Mouse (Mus musculus): ENCODE results near the gene Gm5941.
"Not testable (repeated sequence)": the region's sequence is repeated elsewhere in the genome, so short reads cannot be mapped to it uniquely, and the experiment has no call there.

Gene Gm5941

DNA sequence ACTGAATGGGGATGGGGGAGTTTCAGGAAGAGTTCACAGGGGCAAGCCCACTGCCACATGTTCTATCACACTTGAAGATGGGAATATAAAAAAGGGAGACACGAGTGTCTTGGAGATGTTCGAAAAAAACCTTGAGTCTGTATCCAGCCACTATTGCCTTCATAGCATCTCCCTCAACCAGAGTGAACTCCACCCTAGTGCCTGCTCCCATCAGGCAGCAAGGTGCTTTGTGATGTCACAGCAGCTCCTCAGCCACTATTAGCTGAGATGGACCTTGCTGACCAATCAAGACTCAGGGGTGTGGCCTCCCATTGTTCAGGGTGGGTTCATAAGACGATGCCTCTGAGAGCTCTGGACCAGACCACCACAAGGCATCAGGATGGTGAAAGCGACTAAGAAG is at the start of gene Gm5941:
TSS of gene Gm5941 (plus strand) at position 301 of the 400 bp plus-strand sequence.
- DNase-seq = not testable (repeated sequence)

DNA sequence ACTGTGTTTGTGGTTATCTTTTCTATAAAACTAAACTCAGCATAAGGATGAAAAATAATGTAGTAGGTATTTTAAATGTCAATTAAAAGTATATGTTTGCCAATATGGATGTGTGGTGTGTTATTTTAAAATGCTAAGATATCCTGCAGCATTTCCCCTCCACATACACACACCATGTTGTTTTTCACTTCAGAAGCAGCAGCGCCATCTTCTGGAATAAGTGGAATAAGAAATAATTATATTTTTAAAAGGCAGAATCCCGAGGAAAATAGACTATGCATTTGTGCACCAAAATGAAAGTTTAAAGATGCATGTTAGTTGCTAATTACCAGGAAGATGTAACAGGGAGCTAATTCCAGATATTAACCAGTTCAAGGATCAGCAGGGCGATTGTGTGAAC is 29.3 kb upstream of the Gm5941 start:
- DNase-seq = no peak

DNA sequence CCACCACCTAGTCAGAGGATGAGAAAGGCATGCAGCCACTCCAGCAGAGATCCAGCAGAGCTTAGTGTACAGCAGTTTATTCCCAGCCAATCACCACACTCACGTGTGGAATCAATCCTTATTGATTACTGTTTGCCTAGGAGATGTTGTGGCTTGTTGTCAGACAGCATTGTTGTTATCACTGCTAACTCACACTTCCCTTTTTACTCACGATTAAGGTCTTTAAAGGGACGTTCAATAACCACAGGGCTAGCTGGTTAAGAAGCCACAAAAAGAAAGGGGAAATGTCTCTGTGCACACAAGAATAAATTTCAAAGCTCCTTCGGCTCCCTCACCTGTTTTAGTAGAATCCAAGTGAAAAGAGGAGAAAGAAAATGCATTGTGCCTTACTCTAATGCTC is 25.0 kb upstream of the Gm5941 start:
- no peak for DNase-seq

DNA sequence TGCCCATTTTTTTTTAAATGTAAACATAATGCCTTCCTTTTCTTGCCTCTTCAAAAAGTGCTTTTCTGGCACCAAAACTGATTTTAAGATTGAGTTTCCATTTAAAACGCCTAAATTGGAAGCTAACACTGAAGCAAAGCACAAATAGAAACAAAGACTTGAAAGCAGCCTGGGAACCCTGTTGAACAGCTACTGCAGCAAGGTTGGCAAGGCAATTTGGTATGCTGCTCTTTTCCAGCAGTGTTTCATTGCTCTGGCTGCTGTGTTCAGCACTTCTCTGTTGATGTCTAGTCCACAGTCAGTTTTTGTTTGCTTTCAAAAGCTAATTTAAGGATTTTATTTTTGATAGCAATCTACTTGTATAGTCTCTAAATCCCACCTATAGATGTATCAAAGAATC is 8.5 kb downstream of the Gm5941 start:
- DNase-seq = no peak

DNA sequence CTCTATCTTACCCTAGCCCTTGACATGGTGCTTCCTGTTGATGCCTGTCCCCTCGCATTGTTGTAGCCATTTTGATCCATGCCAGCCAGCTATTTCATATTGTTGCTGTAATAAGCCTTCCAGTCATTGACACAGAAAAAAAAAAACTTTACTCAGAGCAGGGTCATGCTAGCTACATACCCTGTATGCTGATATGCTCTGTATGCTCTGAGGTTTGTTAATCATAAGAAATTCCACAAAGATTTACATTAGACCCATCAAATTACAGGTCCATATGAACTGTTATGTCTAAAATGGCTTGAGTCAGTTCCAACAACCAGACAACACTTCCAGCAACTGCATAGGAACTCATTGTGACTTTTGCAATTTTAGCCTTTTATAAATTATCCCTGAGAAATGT is 38.1 kb downstream of the Gm5941 start:
- no peak for DNase-seq
